Mouse (Mus musculus) Patski (cell line): ENCODE measurements at regions not wholly inside any gene's neighbourhood (a gene's known extent, or its start where the extent isn't known, plus 50 kb on each side); places are given as distances from the start of the nearest gene placed in this dataset.
A peak's percentile ranks its signal among the peaks of the same experiment; 100 is the strongest.

ENCODE experiments used
- ATAC-seq: fragments of 100-300 bp; one replicate; pipeline ENCODE4 v1.8.0; 2021
- CTCF ChIA-PET: fragments of 350-600 bp; sonication (Branson Sonifier 250); formaldehyde crosslinking; loops from one replicate; lab custom pipeline; 2022; ENCODE audit warnings: inconsistent platforms; lab: Charles Lee
- POLR2A ChIA-PET: fragments of 350-600 bp; sonication (Branson Sonifier 250); formaldehyde crosslinking; loops from one replicate; lab custom pipeline; 2022; ENCODE audit warnings: antibody characterized with exemption, inconsistent platforms; lab: Charles Lee
- DNase-seq: peaks from one replicate; pipeline ENCODE4 v3.0.0-alpha.2; 2011; ENCODE audit warnings: low read depth, low spot score
- H3K27me3 ChIP-seq: fragments of 371-371 bp; one replicate; pipeline ENCODE4 v1.5.1; 2021
- CTCF ChIP-seq: fragments of 100-300 bp; IDR thresholded peaks from one replicate; pipeline ENCODE4 v1.5.1; 2021
- in situ Hi-C: fragments of 300-500 bp; cut with MboI; formaldehyde crosslinking; loops from 3 replicates; pipeline ENCODE4 v1.11.1; 2018; ENCODE audit warnings: low pct_unique_long_range_greater_than_20kb, mixed read lengths

GRCm38 (mm10) chr19:49019426-49019825 lies 813.6 kb downstream of the Sorcs3 start:
- ATAC-seq (no peak), DNase-seq (no peak)
- CTCF ChIA-PET = interaction anchor here (1.9 kb wide), 1 partner anchor 9 kb away, joined by 5 read pairs; no protein-coding TSS in a partner anchor
- POLR2A ChIA-PET = no interaction called here
- in situ Hi-C loops = no loop called here
- peak; percentile 23 for TF ChIP-seq CTCF
- H3K27me3 ChIP-seq = no peaks in the 10 kb centered on the region
